Mouse (Mus musculus): Measurements from ENCODE around the gene Wsb2.

DNA sequence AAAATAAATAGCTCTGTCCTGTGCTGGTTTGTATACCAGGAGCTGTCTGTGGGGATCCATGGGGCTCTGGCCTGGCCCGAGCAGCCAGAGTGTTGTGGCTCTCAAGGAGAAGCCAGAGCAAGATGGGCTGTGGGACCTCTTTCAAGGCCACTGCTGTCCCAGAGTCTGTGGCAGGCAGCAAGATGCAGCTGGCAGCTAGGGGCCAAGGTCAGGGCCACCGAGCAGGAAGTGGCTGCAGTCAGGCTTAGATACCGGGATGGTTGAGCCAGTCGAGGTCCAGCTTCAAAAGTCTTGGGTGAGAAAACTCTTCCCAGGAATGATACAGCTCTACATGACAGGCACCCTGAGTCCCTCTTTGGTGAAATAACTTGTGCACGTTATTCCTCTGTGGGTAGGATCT lies 10.1 kb upstream of the Wsb2 start:
- TF ChIP-seq CTCF (IDR thresholded peaks at IDR 0.05; ENCODE audit: insufficient read depth, low read length) = no peak
- TF ChIP-seq POLR2A (IDR thresholded peaks at IDR 0.05; ENCODE audit: borderline replicate concordance, extremely low read depth, low read depth, low read length) = no peak

Data from lung, adult 2 months (tissue).